Mouse (Mus musculus) E14TG2a.4 (cell line): ENCODE data around the gene Sele.

ENCODE experiments used
- CTCF ChIP-seq: conservative IDR thresholded peaks from 2 replicates; pipeline ENCODE4 v1.5.1; 2014; ENCODE audit warnings: low read length
- NANOG ChIP-seq: IDR thresholded peaks from 2 replicates; pipeline ENCODE4 v1.6.1; 2014; ENCODE audit warnings: borderline replicate concordance, low read length, mixed read lengths
- POU5F1 ChIP-seq: IDR thresholded peaks from 2 replicates; pipeline ENCODE4 v1.6.1; 2014; ENCODE audit warnings: low read length, borderline replicate concordance

DNA sequence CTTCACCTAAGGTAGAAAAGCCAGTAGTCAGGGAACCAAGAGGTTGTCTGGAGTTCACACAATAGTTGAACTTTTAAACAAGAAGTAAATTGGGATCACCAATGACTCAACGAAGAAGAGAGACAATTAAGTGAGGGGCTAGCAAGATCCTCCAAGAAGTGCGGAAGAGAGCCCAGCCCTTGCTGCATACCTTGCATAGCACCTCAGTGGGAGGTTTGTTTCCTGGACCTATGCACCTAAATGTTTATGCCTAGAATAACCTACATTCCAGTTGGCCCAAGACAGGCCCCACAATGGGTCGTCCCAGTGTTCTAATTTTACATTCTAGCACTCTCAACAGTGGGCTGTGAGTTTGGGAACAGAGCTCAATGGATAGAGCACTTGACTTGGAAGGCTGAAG is 43.7 kb upstream of the Sele start:
- TF ChIP-seq CTCF (no peak), POU5F1 (no peak), NANOG (no peak)
